Mouse (Mus musculus) frontal cortex, adult (tissue): ENCODE results near the gene Sh3bp5.

Experiments
- ATAC-seq: cut with Nextera tagmentation; 2 replicates; pipeline ENCODE4 v1.9.2; 2017; ENCODE audit warnings: mild to moderate bottlenecking, moderate library complexity, mixed read lengths; ENCODE audit not compliant: low TSS enrichment

The Sh3bp5 gene

DNA sequence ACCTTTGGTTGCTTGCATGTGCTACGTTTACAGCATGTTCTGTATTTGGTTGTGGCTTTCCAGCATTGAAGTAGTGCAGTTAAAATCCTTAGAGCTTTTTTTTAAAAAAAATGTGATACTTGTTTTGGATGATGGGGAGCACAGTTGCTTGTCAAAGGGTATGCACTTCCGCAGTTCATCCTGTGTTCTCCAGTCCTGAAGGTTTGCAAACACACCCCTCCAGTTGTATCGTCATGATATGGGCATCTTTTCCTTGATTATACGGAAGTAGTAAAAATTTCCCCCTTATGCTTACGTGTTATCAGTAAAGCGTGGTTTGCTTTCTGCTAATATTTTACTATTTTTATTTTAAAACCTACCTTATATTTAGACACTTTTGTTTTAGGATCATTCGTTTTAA is 98.5 kb downstream of the Sh3bp5 start:
- no peak for ATAC-seq

DNA sequence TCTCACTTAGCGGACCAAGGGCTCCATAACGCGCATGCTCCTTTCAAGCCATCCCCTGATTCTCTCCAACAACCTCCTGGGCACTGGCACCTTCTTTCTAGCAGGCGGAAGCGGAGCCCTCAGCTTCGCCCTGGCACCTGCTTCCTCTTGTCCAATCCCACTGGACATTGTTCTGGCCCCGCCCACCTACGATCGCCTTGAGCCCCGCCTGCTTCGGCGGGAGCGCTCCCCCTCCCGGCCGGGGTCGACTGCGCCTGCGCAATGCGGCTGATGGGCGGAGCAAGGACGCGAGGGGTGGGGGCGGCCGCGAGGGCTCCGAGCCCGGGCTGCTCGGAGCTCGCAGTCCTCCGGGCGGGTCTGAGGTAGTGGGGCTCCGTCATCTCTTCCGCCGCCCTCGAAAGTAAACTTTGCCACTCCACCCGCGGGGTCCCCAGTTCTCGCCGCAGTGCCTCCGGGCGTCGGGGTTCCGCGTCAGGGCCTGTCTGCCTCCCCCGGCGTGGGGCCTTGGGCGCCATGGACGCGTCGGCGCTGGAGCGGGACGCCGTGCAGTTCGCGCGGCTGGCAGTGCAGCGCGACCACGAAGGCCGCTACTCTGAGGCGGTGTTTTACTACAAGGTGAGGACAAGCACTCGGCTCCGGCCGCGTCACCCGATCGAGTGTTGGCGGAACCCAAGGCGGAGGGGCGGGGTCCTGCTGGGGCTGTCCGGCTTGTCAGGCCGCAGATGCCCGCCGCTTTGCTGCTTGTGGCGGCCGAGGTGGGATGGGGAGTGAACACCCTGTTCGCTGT is 99.3 kb downstream of the Sh3bp5 start, which contains the start of gene Capn7:
Gene Capn7 (plus strand): TSS at position 270 of the 787 bp plus-strand sequence.
- peak; percentile 99 for ATAC-seq

DNA sequence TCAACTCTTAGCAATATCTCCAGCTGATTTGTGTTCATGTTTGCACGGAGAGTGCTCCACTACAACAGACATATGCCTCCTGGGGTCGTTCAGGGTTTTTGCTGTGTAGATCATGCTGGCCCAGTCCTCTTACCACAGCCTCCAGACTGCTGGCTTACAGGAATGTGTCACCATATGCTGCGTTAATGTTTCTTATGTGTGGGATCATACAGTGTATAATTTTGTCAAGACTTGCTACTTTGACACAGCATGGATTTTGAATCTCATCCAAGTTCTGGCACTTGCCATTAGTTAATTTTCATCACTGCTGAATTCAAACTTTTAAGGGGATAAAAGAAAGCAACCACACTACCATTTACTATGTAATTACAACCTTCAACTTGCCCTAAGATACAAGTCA is 100.1 kb downstream of the Sh3bp5 start:
- ATAC-seq, result no peak

DNA sequence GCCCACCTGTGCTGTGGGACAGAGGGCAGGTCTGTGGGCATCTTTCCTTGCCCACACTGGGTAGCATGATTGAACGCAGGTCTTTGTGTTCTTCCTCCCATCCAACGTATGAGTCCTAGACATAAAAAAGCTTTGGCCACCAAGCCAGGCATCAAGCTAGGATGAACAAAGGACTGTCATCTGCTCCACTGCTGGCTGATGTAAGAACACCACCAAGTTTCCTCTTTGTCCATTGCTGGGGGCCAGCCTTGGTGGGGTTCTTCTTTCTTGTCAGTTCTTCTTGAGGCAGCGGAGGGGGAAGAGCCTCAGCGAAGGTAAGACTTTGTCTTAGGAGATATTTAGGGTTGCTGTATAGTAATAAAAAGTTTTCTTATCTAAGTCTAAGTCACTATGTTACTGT is 104.9 kb downstream of the Sh3bp5 start:
- ATAC-seq, result no peak

DNA sequence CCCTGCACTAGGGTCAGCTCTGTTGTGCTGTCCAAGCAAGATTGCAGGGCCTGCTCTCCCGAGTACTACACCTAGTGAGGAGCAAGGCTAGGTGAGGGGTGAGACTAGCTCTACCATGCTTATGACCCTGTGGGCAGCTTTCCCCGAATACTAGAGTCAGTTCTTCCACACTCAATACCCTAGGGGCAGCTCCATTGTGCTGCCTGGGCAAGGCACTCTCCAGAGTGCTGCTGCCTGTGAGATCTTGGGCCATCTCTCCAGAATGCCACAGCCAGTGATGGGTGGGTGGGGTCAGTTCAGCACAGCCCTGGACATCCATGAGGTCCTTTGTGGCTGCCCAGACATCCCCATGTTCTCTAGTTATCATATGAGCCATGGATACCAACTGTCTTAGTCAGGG is 106.1 kb downstream of the Sh3bp5 start:
- ATAC-seq, result no peak

DNA sequence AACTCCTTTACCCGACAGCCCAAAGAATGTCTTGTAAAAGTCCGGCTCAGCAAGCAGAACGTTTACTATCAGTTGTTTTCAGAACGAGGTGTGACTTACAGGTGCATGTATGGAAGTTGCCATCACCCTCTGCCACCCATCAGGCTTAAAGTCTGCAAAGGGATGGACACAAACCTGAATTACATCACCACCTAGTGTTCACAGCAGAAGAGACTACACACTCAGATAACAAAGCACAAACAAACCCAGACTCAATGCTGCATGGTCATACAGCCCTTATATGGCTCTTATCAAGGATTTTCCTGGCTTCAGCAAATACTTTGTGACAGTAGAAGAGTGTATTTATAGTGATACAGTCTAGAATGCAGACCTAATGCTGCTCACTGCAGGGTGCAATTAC is 108.2 kb downstream of the Sh3bp5 start:
- ATAC-seq, result peak; percentile 47; the same call in 1 of the 2 replicates

DNA sequence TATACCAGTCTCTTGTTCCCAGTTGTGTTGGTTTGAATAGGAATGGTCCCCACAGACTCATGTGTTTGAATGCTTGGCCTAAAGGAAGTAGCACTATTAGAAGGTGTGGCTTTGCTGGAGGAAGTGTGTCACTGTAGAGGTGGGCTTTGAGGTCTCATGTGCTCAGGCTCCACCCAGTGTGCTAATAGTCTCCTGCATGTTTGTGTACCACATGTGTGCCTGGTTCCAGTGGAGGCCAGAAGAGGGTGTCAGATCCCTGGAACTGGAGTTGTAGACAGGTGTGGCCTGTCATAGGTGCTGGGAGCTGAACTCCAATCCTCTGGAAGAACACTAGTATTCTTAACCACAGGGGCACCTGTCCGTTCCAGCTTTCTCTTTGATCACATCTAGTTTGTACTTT is 108.7 kb downstream of the Sh3bp5 start:
- no peak for ATAC-seq

DNA sequence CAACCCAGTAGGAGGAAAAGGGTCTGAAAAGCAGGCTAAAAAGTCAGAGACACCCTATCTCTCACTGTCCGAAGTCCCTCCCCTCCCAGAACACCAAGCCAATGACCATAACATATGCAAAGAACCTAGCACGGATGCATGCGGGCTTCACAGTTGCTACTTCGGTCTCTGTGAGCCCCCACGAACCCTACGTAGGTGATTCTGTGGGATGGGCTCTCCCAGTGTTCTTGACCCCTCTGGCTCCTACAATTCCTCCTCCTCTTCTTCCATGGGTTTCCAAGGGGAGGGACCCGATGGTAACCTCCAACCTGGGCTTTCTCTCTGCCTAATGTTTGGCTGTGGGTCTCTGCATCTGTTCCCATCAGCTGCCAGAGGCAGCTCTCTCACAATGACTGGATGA is 109.1 kb downstream of the Sh3bp5 start:
- no peak for ATAC-seq

DNA sequence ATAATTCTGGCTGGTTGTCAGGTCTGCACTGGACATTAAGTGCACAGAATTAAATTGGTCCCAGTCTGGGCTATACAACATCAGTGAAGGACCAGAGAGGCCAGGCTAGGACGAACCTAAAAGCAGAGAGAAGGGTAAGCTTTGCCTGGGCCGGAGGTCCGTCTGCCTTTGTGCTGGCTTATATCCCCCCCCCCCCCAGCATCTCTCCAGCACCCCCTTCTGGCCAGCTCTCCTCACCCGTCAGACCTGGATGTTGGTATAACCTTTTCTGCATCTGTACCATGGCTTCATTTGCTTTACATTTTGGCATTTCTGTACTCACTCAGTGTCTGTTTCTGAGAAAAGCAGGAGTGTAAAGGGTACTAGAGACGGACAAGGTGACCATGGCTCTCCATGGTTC is 110.3 kb downstream of the Sh3bp5 start:
- ATAC-seq, result no peak

DNA sequence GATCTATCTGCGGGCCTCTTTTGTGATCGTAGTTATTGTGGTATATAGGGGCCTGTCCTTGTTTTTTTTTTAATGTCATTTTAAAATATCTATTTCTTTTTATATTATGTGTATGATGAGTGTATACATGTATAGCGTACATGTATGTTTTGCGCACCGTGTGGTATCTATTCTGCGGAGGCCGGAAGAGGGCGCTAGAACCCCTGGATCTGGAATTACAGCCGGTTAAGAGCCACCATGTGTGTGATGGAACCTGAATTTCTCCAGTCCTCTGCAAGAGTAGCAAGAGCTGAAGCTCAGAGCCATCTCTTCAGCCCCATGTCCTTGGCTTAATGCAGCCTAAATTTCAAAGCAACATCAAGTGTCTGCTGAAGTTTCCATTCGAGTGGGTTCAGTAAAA is 111.0 kb downstream of the Sh3bp5 start:
- ATAC-seq, result no peak

DNA sequence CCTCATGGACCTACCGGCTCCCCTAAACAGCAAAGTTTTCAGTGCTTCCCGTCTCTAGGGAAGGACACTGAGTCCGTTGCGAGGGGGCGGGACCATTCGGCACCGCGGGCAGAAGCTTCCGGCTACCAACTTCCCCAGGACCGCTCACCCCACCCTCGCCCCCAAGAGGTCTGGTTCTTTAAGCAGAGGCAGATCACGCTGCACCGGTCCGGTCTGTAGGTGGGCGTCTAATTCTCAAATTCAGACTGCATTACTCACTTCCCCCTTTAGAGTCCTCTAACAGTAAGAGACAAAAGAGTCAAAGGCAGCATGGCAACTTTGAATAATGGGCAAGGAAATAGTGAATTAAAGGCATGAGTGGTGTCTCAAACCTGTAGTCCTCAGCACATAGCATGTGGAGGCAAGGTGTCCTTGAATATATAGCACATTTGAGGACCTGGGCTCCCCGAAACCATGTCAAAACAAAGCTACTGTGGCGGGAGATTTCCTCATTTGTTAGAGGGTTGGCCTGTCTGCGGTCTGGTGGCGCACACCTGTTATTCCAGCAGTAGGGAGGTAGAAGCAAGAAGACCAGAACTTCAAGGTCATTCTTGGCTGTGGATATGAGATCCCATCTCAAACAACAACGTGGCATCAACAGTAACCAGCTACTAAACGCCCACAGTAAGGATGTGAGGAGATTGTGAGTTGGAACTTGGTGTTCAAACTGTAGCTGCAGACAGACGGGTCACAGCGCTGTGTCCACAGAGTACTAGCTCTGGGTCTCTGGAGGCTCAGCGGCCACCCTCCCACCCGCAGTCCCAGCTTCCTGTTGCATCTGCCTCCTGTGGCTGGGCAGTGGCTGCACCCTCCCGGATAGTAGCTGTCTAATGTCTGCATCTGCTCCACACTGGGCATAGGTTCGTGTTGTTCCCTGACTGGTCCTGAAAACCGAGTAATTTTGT is 111.8 kb downstream of the Sh3bp5 start, which contains the start of gene Dnah1:
Gene Dnah1 (minus strand): TSS at position 48 of the 944 bp plus-strand sequence.
- ATAC-seq, result no peak

DNA sequence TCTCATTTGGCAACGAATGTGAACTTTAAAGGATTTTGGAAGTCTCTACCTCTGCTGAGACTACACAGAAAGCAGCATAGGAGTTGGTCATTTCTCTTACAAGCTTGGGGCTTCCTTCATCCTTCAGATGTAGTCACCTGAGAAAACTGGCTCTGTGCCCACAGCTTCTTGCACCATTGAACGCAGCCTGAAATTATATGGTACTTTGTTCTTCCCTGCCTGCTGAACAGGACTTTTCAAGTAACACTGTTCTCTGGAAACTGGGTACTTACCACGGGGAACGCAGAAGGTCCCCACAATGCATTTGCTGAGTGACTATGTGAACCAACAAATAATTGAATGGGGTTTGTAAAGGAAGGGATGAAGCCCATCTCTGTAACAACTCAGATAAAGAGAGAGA is 112.7 kb downstream of the Sh3bp5 start:
- no peak for ATAC-seq

DNA sequence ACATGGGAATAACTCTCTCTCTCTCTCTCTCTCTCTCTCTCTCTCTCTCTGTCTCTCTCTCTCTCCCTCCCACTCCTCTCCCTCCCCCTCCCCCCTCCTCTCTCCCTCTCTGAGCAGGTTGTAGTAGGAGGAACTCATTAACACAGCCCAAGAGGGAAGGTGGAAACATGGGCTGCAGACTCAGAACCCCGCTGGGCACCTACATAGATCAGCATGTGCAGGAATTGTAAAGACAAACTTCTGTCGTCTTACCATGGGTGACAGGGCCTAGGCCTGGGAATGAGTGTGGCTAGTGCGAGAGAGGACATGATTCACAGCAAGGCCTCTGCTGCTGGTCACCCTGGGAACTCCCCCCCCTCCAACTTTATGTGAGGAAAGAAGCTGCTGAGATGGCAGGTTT is 113.7 kb downstream of the Sh3bp5 start:
- ATAC-seq, result no peak

DNA sequence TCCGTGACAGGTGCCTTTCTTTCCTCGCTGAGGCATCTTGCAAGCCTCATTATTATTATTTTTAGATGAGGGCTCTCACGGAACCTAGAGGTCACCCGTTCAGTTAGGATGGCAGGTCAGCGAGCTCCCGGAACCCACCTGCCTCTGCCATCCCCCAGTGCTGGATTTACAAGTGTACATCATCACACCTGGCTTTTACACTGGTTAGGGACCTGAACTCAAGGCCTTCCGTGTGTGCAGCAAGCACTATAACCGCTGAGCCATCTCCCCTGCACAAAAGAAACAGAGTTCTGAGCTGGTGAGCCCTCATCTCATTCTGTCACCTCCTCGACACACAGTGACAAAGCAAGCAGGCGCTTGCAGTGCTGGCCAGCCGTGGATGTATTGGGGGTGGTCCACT is 114.7 kb downstream of the Sh3bp5 start:
- ATAC-seq, result no peak

DNA sequence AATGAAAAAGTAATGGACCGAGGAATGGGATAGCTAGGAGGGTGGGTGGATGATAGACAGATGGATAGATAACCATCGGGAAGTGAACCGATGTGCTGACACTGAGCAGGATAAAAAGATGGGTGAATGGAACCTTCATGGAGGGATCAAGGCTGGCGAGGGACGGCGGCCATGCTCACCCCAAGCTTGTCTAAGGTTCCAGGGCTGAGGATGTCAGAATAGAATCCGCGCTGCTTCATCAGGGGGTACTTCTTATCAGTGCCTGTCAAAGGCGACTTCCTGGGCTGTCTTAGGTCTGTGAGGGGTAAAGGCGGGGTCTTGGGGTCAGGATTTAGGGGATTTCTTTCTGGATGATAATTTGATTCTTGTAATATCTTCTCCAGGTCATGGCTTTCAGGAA is 116.3 kb downstream of the Sh3bp5 start:
- no peak for ATAC-seq

DNA sequence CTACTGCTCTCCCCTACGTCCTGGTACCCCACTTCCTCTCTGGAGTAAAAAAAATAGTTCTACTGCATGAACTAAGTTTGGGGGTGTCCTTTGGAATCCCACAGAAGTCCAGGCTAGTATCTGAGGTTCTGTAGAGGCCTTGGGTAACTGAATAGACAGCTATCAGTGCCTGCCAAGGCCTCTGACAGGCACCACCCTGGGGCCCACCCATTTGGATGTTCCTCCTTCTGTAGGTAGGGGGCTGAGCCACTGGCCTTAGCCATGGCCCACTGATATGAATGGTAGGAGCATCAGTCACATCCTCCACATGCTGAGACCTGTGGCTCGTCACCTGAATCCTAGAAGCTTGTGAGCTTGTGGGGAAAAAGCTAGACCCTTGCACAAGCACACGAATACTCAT is 118.1 kb downstream of the Sh3bp5 start:
- no peak for ATAC-seq

DNA sequence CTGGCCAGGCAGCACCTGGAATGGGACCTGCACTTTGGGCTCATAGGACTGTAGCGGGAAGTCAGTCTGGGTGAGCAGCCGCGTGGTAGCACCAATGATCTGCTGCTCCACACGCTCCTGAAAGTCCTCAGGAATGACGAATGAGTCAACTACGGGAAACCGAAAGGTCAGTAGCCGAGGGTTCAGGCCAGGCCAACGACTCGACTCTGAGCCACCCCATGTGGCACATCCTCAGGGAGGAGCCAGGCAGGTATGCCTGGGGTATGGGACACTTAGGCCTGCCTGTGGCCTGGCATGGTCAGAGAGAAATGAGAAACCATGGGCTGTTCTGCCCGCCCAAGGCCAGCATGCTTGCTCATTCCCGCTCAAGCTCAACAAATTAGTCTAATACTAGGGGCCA is 119.3 kb downstream of the Sh3bp5 start:
- ATAC-seq, result no peak

DNA sequence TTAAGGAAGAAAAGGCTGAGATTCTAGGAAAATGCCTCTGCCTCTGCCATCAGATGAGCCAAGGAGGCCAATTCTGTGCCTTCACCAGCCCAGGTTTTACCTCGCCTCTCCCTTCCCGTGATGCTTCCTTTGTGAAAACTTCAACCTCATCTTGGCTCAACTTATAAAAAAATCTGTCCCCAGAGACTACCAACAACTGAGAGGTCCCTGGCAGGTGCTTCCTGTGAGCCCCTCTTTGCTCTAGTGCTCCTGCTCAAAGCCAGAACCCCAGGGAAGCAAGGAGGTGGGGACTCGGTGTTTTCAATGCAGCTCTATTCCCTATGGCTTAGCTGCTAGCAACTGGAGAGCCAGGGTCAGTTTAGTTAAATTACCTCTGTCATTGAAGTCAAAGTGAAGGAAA is 122.7 kb downstream of the Sh3bp5 start:
- ATAC-seq, result no peak
